Mouse (Mus musculus) liver, embryonic 13.5 days (tissue): Measurements from ENCODE around the gene Lonrf2. TPM values are rescaled to one million over a fixed set of nuclear protein-coding genes. Genes with fewer than 3 reads are reported as not detected.

Source experiments
- ATAC-seq: fragments of 200-750 bp; cut with Nextera tagmentation; 2 replicates; pipeline ENCODE4 v1.8.0; 2017; ENCODE audit warnings: low read depth, mild to moderate bottlenecking, moderate number of reproducible peaks, moderate library complexity
- DNase-seq: peaks from one replicate; pipeline ENCODE4 v3.0.0; 2022
- H3K27ac ChIP-seq: fragments of 300-500 bp; sonication (generic); 2 replicates; pipeline ENCODE4 v1.5.1; 2015; ENCODE audit warnings: moderate library complexity, mild to moderate bottlenecking, inconsistent platforms
- H3K27me3 ChIP-seq: fragments of 300-500 bp; sonication (generic); 2 replicates; pipeline ENCODE4 v1.6.1; 2015; ENCODE audit warnings: mild to moderate bottlenecking, inconsistent platforms
- H3K36me3 ChIP-seq: fragments of 300-500 bp; sonication (generic); 2 replicates; pipeline ENCODE4 v1.6.1; 2015; ENCODE audit warnings: mild to moderate bottlenecking, inconsistent platforms
- H3K4me1 ChIP-seq: fragments of 300-500 bp; sonication (generic); replicated peaks from 2 replicates; pipeline ENCODE4 v1.6.1; 2015; ENCODE audit warnings: inconsistent platforms
- H3K4me2 ChIP-seq: fragments of 300-500 bp; sonication (generic); 2 replicates; pipeline ENCODE4 v1.6.1; 2015; ENCODE audit warnings: inconsistent platforms, mild to moderate bottlenecking, moderate library complexity
- H3K4me3 ChIP-seq: fragments of 300-500 bp; sonication (generic); replicated peaks from 2 replicates; pipeline ENCODE4 v1.5.1; 2015; ENCODE audit warnings: mild to moderate bottlenecking, inconsistent platforms
- H3K9ac ChIP-seq: fragments of 300-500 bp; sonication (generic); 2 replicates; pipeline ENCODE4 v1.6.1; 2015; ENCODE audit warnings: mild to moderate bottlenecking, inconsistent platforms
- H3K9me3 ChIP-seq: fragments of 300-500 bp; sonication (generic); replicated peaks from 2 replicates; pipeline ENCODE4 v1.6.1; 2016; ENCODE audit warnings: inconsistent platforms
- WGBS: fragments of 180-500 bp; shearing (Covaris S2); methylation state at CpG from one replicate; pipeline ENCODE4 v1.1.7; 2015; ENCODE audit not compliant: insufficient replicate concordance; 5-methylcytosine and 5-hydroxymethylcytosine counted together
- polyA plus RNA-seq: library from polyadenylated mRNA; unstranded; fragments of >200 nt; fragmentation: Nextera tagmentation; extraction: Ambion mirVana; gene quantifications from 2 replicates; pipeline ENCODE4 v1.2.1, GENCODE M21; 2015

Gene Lonrf2
- polyA plus RNA-seq, 1 experiment from 2014 or later = 0.05 TPM

DNA sequence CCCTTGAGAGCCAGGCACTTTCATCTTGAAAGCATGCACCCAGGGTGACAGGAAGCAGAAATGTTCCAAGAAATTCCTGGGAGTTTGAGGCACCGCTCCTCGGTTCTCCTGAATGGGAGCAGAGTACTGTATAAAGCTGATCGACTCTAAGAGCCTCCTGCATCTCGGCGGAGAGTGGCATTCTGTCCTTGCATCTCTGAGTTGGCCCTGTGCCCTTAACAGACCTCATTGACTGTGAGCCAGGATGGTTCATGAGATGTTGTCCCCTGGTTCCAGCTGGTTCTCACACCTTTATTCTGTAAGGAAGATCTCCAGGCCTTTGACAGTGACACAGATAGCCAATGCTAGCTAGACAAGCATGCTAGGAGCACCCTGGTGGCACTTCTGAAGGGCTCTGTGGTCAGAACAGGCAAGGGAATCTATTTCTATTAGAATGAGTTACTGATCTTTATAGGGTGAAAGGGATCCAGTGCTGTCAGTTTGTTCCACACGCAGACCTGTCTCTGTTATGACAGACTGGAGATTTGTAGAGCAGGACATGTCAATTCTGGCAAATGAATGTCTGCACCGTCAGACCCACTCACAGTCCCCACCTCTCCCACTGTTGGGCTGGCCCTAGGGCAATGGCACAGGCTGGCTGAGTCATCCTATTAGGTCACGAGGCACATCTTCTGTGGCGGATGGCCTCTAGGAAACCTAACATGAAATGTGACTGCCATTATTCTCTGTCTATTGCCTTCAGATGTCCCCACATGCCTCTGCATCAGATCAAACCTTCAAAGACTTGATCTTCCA lies 45.3 kb downstream of the Lonrf2 start:
- 61% methylated on average over 9 of the region's 9 CpGs for whole genome bisulfite sequencing
- Histone ChIP-seq H3K4me2 (no peak overlapping the region), H3K9me3 (no peaks in the 10 kb centered on the region), H3K4me3 (no peak overlapping the region), H3K27ac (no peak overlapping the region), H3K36me3 (no peaks in the 10 kb centered on the region), H3K9ac (no peak overlapping the region), H3K27me3 (0 out of 2 replicates have a peak, but pooled peaks cover 4% of the 10 kb centered on the region), H3K4me1 (no peaks in the 10 kb centered on the region)
- ATAC-seq = no peak
- no peak for DNase-seq

DNA sequence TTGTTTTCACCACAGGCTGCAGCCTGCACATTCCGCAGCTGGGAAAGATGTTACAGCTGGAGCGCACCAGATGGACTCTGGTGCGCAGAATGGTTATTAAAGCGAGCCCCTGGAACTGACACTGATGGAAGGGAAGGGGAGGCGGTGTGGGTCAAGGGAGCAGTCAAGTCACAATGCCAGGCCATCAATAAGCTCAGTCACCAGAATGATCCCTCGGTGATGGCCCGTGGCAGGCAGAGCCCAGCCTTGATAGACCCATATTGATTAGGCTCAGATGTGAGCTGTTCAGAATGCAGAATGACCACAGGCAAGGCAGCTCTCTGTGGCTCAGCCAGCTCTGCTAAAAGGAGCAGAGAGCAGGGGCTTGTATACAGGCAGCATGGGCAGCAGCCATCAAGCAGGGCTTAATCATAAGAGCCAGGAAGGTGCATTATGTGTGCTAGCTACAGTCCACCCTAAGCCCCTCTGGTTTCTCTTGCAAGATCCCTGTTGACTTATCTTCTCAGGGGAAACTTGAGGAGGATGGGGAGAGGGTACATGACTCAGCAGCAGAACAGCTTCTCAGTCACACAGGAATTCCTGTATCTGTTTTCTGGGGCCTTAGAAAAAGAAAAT lies 46.4 kb downstream of the Lonrf2 start:
- H3K27ac ChIP-seq = no peak overlapping the region
- no peak for ATAC-seq
- WGBS = 71% methylated on average over 7 of the region's 7 CpGs
- no peaks in the 10 kb centered on the region for H3K36me3 ChIP-seq
- H3K27me3 ChIP-seq = 0 out of 2 replicates have a peak, but pooled peaks cover 4% of the 10 kb centered on the region
- H3K4me3 ChIP-seq = no peak overlapping the region
- no peak overlapping the region for H3K4me2 ChIP-seq
- no peaks in the 10 kb centered on the region for H3K9me3 ChIP-seq
- DNase-seq = no peak
- no peaks in the 10 kb centered on the region for H3K4me1 ChIP-seq
- no peak overlapping the region for H3K9ac ChIP-seq

DNA sequence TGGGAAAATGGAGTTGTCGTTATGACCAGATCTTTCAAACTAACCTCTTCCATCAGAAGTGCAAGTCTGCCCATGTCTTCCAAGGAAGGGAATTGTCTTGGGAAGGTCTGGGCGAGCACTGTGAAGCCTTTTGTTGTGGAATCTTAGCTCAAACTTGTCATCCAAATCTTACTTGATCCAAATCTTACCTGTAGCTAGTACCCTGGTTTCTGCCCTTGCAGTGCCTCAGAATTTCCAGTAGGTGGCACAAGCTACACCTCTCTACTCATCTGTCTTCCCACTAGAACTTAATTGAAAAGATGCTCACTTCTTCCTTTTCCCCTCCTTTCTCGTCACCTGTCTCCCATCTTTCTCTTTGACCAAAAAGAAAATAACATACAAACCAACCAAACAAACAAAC lies 47.6 kb downstream of the Lonrf2 start:
- ATAC-seq (no peak), DNase-seq (no peak)
- no peak overlapping the region for H3K27ac ChIP-seq
- H3K36me3 ChIP-seq = no peaks in the 10 kb centered on the region
- 0 out of 2 replicates have a peak, but pooled peaks cover 4% of the 10 kb centered on the region for H3K27me3 ChIP-seq
- WGBS = 39% methylated on average over 3 of the region's 3 CpGs
- H3K4me3 ChIP-seq = no peak overlapping the region
- no peaks in the 10 kb centered on the region for H3K4me1 ChIP-seq
- no peaks in the 10 kb centered on the region for H3K9me3 ChIP-seq
- H3K4me2 ChIP-seq = no peak overlapping the region
- H3K9ac ChIP-seq = no peak overlapping the region

DNA sequence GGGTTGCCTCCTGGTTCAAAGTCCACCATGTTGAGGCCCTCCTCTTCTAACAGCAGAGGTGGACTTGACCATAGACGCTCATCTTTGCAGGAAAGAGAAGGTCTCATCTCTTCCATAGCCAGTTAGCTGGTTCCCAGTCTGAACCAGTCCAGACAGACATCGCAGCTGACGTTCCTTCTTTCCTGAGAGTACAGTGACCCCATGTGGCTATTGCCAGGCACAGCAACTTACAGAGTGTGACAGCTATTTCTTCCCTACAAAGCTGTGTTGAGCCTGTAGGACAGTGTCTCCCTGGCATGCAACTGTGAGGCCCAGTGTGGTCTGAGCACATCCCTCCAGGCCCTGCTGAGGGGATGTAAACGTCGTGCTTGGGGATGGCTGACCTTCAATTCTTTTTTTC lies 49.1 kb downstream of the Lonrf2 start:
- 3% methylated on average over 5 of the region's 5 CpGs for WGBS
- DNase-seq = no peak

DNA sequence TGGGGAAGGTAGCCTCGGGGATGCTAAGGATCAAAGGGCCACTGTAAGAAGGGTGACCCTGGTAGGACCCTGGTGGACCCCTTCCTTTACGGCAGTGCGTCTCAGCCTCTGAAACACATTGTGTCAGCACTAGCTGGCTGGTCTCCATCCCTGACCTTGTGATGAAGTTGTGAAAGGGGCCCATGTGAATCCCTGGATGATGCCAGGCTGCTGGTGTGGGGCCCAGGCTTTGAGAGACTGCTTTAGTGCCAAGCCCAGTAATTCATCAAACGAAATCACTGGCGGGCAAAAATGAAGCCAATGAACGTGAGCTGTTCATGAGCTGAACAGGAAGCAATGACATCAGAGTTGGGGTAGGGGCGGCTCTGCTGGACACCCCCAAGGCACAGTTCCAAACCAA lies 50.2 kb downstream of the Lonrf2 start:
- Histone ChIP-seq H3K4me3 (no peak overlapping the region), H3K4me1 (no peaks in the 10 kb centered on the region), H3K27ac (no peak overlapping the region), H3K9ac (no peak overlapping the region), H3K4me2 (no peak overlapping the region), H3K27me3 (0 out of 2 replicates have a peak, but pooled peaks cover 4% of the 10 kb centered on the region), H3K36me3 (no peaks in the 10 kb centered on the region), H3K9me3 (no peaks in the 10 kb centered on the region)
- WGBS = 64% methylated on average over 7 of the region's 7 CpGs
- DNase-seq (no peak), ATAC-seq (no peak)

More for the DNA sequence above, 49.1 kb downstream of the Lonrf2 start:
- no peak overlapping the region for H3K27ac ChIP-seq
- no peak for ATAC-seq
- H3K4me3 ChIP-seq = no peak overlapping the region
- H3K9ac ChIP-seq = no peak overlapping the region
- H3K9me3 ChIP-seq = no peaks in the 10 kb centered on the region
- no peak overlapping the region for H3K4me2 ChIP-seq
- H3K4me1 ChIP-seq = no peaks in the 10 kb centered on the region
- no peaks in the 10 kb centered on the region for H3K36me3 ChIP-seq
- H3K27me3 ChIP-seq = 0 out of 2 replicates have a peak, but pooled peaks cover 4% of the 10 kb centered on the region

DNA sequence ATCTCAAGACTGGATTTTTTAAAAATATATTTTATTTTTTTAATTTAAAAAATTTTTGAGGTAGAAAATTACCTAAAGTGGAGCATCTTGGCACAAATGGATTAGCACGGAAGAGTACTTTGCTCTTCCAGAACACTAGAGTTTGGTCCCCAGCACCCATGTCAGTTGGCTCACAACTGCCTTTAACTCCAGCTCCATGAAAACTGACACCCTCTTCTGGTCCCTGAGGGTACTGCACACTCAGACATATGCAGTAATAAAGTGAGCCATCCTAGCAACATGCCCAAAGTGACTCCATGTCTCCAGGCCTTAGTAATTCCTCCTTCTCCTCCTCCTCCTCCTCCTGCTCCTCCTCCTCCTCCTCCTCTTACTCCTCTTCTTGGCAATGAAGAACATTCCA lies 58.2 kb downstream of the Lonrf2 start:
- ATAC-seq (no peak), DNase-seq (no peak)
- H3K9ac ChIP-seq = no peak overlapping the region
- H3K27me3 ChIP-seq = no peaks in the 10 kb centered on the region
- H3K4me3 ChIP-seq = no peak overlapping the region
- H3K4me2 ChIP-seq = no peak overlapping the region
- WGBS = 76% methylated on average over 1 of the region's 1 CpGs
- H3K4me1 ChIP-seq = no peaks in the 10 kb centered on the region
- no peaks in the 10 kb centered on the region for H3K9me3 ChIP-seq
- no peak overlapping the region for H3K27ac ChIP-seq
- H3K36me3 ChIP-seq = no peaks in the 10 kb centered on the region

DNA sequence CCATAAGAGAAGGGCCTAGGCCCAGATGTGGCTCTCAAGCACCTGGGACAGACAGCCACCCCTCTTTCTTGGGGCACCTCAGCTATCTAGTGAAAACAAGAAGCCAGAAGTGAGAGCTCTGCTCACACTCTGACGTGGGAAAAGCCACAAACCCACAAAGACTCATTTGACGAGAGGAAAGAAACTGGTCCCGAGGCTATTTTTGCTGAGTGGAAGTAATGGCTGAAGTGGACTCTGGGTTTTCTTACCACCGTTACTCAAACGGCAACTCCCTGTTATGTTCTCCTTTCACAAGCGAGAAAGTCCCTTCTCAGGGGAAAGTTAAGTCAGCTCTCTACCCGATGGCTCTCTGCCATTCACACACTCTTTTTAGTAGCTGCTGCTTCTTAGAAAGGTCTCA lies 59.0 kb downstream of the Lonrf2 start:
- ATAC-seq (no peak), DNase-seq (no peak)
- no peaks in the 10 kb centered on the region for H3K36me3 ChIP-seq
- no peak overlapping the region for H3K4me2 ChIP-seq
- H3K4me1 ChIP-seq = no peaks in the 10 kb centered on the region
- H3K9me3 ChIP-seq = no peaks in the 10 kb centered on the region
- WGBS = 23% methylated on average over 7 of the region's 7 CpGs
- no peaks in the 10 kb centered on the region for H3K27me3 ChIP-seq
- H3K4me3 ChIP-seq = no peak overlapping the region
- H3K27ac ChIP-seq = no peak overlapping the region
- no peak overlapping the region for H3K9ac ChIP-seq

DNA sequence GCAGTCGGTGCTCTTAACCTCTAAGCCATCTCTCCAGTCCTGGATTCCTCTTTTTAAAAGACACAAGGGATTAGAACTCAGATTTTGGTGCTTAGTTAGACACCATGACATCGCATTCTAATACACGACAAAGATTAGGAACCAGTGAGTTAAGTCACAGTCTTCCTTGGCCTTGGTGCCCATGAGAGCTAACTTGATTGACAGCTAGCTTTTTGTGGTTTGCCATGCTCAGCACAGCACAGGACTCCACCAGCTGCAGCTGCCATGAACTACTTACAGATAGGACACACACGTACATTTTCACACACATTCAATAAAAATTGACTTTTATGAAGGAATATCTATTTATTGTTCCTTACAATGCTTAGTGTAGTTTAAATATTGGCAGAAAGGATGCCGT lies 60.8 kb downstream of the Lonrf2 start:
- Histone ChIP-seq H3K27ac (no peak overlapping the region), H3K36me3 (no peaks in the 10 kb centered on the region), H3K4me3 (no peak overlapping the region), H3K9me3 (no peaks in the 10 kb centered on the region), H3K27me3 (no peaks in the 10 kb centered on the region), H3K4me1 (no peaks in the 10 kb centered on the region), H3K9ac (no peak overlapping the region), H3K4me2 (no peak overlapping the region)
- WGBS = 40% methylated on average over 5 of the region's 5 CpGs
- ATAC-seq (no peak), DNase-seq (no peak)

DNA sequence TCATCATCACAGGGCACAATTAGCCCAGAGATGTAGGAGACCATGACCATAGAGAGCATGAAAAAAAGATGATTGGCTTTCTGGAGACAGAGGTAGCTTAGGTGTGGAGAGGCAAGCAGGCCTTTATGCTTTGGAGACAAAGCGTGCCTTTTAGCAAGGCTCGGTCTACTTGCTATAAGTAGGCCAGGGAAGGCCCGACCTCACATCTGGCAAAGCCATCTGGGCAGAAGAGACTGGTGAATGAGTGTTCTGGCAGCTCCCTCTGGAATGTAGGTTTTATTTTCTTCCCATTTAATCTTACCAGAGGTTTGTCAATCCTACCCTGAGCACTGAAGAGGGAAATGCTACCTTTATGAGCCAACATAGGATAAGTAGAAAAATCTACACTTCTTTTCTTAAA lies 65.8 kb downstream of the Lonrf2 start:
- Histone ChIP-seq H3K27ac (no peak overlapping the region), H3K4me2 (no peak overlapping the region), H3K4me3 (no peak overlapping the region), H3K36me3 (no peaks in the 10 kb centered on the region), H3K27me3 (0 out of 2 replicates have a peak, but pooled peaks cover 6% of the 10 kb centered on the region), H3K4me1 (peaks cover 22% of the 10 kb centered on the region), H3K9me3 (no peaks in the 10 kb centered on the region), H3K9ac (no peak overlapping the region)
- 75% methylated on average over 3 of the region's 3 CpGs for WGBS
- ATAC-seq = no peak
- no peak for DNase-seq

DNA sequence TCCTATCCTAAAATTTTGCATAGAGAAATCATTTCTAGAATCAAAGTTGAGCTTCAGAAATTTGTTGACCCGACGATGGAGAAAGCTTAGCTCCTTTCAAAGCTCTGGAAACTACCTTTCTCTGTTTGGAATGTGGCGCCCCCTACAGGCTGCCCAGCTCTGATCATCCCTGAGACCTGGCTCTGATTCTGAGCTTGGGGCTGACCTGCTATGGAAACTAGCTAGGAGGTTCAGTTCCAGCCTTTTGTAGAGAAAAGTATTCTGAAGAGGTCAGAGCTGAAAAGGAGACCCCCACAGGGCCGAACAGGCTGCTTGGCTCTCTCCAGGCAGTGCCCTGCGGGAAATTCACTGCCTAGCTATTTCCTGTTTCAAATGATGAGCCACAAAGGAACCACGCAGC lies 66.6 kb downstream of the Lonrf2 start:
- Histone ChIP-seq H3K27me3 (0 out of 2 replicates have a peak, but pooled peaks cover 6% of the 10 kb centered on the region), H3K36me3 (no peaks in the 10 kb centered on the region), H3K4me3 (no peak overlapping the region), H3K9me3 (no peaks in the 10 kb centered on the region), H3K4me2 (no peak overlapping the region), H3K9ac (no peak overlapping the region), H3K4me1 (peaks cover 22% of the 10 kb centered on the region), H3K27ac (no peak overlapping the region)
- ATAC-seq = no peak
- peak; percentile 17 for DNase-seq
- WGBS = 17% methylated on average over 6 of the region's 6 CpGs

DNA sequence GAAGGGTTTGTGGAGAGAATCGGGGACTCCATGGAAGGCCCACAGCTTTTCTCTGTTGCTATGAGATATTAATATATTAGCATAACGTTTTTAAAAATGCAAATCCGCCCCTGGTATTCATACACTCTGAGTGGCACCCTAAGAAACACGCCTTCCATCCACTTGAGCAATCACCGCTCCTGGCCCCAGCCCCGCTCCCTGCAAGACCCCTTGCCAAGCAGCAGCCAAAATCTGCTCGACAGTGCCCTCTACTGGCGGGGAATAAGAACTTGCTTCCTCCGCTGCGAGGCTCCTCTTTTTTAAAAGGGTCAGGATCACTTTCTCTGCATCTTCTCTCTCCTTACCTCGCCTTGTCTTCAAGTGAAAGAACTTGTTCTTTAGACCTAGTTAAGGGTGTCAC lies 68.7 kb downstream of the Lonrf2 start:
- peak; percentile 41 for DNase-seq
- H3K36me3 ChIP-seq = no peaks in the 10 kb centered on the region
- no peaks in the 10 kb centered on the region for H3K9me3 ChIP-seq
- peaks cover 22% of the 10 kb centered on the region for H3K4me1 ChIP-seq
- peak overlapping the region; percentile 44; the same call in 1 of the 2 replicates for H3K9ac ChIP-seq
- ATAC-seq = no peak
- peak overlapping the region; percentile 79 for H3K27ac ChIP-seq
- peak overlapping the region; percentile 20; the same call in 1 of the 2 replicates for H3K4me3 ChIP-seq
- H3K4me2 ChIP-seq = peak overlapping the region; percentile 58
- 0 out of 2 replicates have a peak, but pooled peaks cover 9% of the 10 kb centered on the region for H3K27me3 ChIP-seq
- WGBS = 10% methylated on average over 11 of the region's 11 CpGs
